Mouse (Mus musculus) heart, postnatal 0 days (tissue): Measurements from ENCODE around the gene Gpn3.

Experiments
- CTCF ChIP-seq: IDR thresholded peaks from 2 replicates; pipeline ENCODE4 v1.5.1; 2016; ENCODE audit warnings: antibody characterized with exemption, control low read depth, low read depth
- EP300 ChIP-seq: IDR thresholded peaks from 2 replicates; pipeline ENCODE4 v1.6.1; 2016; ENCODE audit warnings: antibody characterized with exemption, low read depth

- TF ChIP-seq CTCF (no peak), EP300 (no peak)
Measured at GRCm38 (mm10) chr5:122414351-122414750, 42.7 kb downstream of the Gpn3 start.
